In genomic region chr11:43604207-43604606, GRCm38 (mm10) we compare ENCODE assay signal across 34 mouse cellular contexts. TPM values are rescaled to one million over a fixed set of nuclear protein-coding genes. Genes with fewer than 3 reads are reported as not detected.
"Had no signal": no experiment of that assay in that cellular context is flagged by ENCODE, and none has a peak within 500 bp of the region (broad histone marks: within the 10 kb centered on the region; RNA-seq: fewer than 3 reads in every experiment).

No protein-coding gene starts in this region.

- H3K4me3 ChIP-seq: embryonic facial prominence, embryonic 10.5 days; embryonic facial prominence, embryonic 12.5 days; embryonic facial prominence, embryonic 13.5 days; embryonic facial prominence, embryonic 15.5 days; erythroblast, embryonic 14.5 days; forebrain, embryonic 10.5 days; forebrain, embryonic 12.5 days; forebrain, embryonic 13.5 days; forebrain, embryonic 15.5 days; gastrocnemius, adult 2 months; heart, adult 2 months had no signal

- H3K4me1 ChIP-seq: embryonic facial prominence, embryonic 10.5 days; embryonic facial prominence, embryonic 12.5 days; embryonic facial prominence, embryonic 13.5 days; embryonic facial prominence, embryonic 15.5 days; forebrain, embryonic 12.5 days; forebrain, embryonic 15.5 days had no signal

- H3K4me2 ChIP-seq: embryonic facial prominence, embryonic 12.5 days; embryonic facial prominence, embryonic 13.5 days; embryonic facial prominence, embryonic 15.5 days; forebrain, embryonic 12.5 days; forebrain, embryonic 13.5 days; forebrain, embryonic 15.5 days had no signal

- H3K9ac ChIP-seq: embryonic facial prominence, embryonic 12.5 days; embryonic facial prominence, embryonic 13.5 days; embryonic facial prominence, embryonic 15.5 days; forebrain, embryonic 12.5 days; forebrain, embryonic 13.5 days; forebrain, embryonic 15.5 days; forebrain, postnatal 0 days had no signal

- H3K9me3 ChIP-seq: embryonic facial prominence, embryonic 10.5 days; embryonic facial prominence, embryonic 12.5 days; embryonic facial prominence, embryonic 13.5 days; embryonic facial prominence, embryonic 15.5 days; forebrain, embryonic 10.5 days; forebrain, embryonic 12.5 days; forebrain, embryonic 13.5 days; forebrain, embryonic 15.5 days had no signal

- H3K36me3 ChIP-seq: embryonic facial prominence, embryonic 10.5 days; embryonic facial prominence, embryonic 12.5 days; embryonic facial prominence, embryonic 13.5 days; embryonic facial prominence, embryonic 15.5 days; forebrain, embryonic 10.5 days; forebrain, embryonic 12.5 days; forebrain, embryonic 15.5 days had no signal

- H3K27ac ChIP-seq: embryonic facial prominence, embryonic 10.5 days; embryonic facial prominence, embryonic 12.5 days; embryonic facial prominence, embryonic 13.5 days; embryonic facial prominence, embryonic 15.5 days; forebrain, embryonic 10.5 days; forebrain, embryonic 12.5 days; forebrain, embryonic 13.5 days; forebrain, embryonic 15.5 days; gastrocnemius, adult 2 months; heart, adult 2 months had no signal

- DNase-seq: cerebellum, adult 18-20 months; cerebellum, adult 2 months; cerebellum, adult 8-10 months; cerebellum, adult 9-10 months; cerebellum, postnatal 10 days; cerebellum, postnatal 14 days; cerebellum, postnatal 25 days; cerebellum, postnatal 36 days; embryo, embryonic 11 days; forebrain, postnatal 0 days; gastrocnemius, adult 2 months; gastrocnemius, postnatal 10 days; gastrocnemius, postnatal 14 days; gastrocnemius, postnatal 25 days; gastrocnemius, postnatal 36 days; heart, adult 18-20 months; heart, adult 2 months had no signal

- H3K27me3 ChIP-seq: embryonic facial prominence, embryonic 12.5 days; embryonic facial prominence, embryonic 13.5 days; embryonic facial prominence, embryonic 15.5 days; forebrain, embryonic 12.5 days; forebrain, embryonic 13.5 days; forebrain, embryonic 15.5 days had no signal

- ATAC-seq: forebrain, embryonic 13.5 days; forebrain, embryonic 14.5 days; forebrain, embryonic 15.5 days; forebrain, embryonic 16.5 days; forebrain, postnatal 0 days had no signal

RNA-seq across cellular contexts. Expression of gene Fabp6, which starts 2.9 kb away (rescaled TPM):
- polyA plus RNA-seq: cerebellum, adult 2 months; cortical plate, adult 2 months; embryonic facial prominence, embryonic 10.5 days; embryonic facial prominence, embryonic 11.5 days; embryonic facial prominence, embryonic 12.5 days; embryonic facial prominence, embryonic 13.5 days; embryonic facial prominence, embryonic 14.5 days; erythroblast, embryonic 14.5 days; forebrain, embryonic 10.5 days; forebrain, embryonic 11.5 days; forebrain, embryonic 12.5 days; forebrain, embryonic 13.5 days; forebrain, embryonic 14.5 days; forebrain, embryonic 15.5 days; forebrain, embryonic 16.5 days; forebrain, postnatal 0 days; frontal cortex, adult 2 months; gonadal fat pad, adult 2 months; heart, adult 2 months had no signal

RNA-seq across cellular contexts. Expression of gene 4933415A04Rik, which starts 17.4 kb away (rescaled TPM):
- polyA plus RNA-seq: erythroblast, embryonic 14.5 days had no signal
